Mouse (Mus musculus): ENCODE measurements around the gene Cpsf2.

The Cpsf2 gene

GRCm38 (mm10) chr12:102021923-102022322, 46.1 kb downstream of the Cpsf2 start:
- ChIA-PET POLR2A (interaction anchor here in 1 of 4 experiments (0.5 to 1.1 kb wide), 2 partner anchors 24 to 250 kb away, joined by 3 to 4 read pairs; no protein-coding TSS in a partner anchor), CTCF (interaction anchor here in 2 of 4 experiments (0.5 to 1.0 kb wide), 3 partner anchors 49 to 366 kb away, joined by 3 to 9 read pairs (median 3); no protein-coding TSS in a partner anchor)

GRCm38 (mm10) chr12:102029184-102029583, 53.4 kb downstream of the Cpsf2 start:
- POLR2A ChIA-PET = interaction anchor here in 1 of 4 experiments (0.6 to 1.1 kb wide), 3 partner anchors 9 to 521 kb away, joined by 3 to 4 read pairs (median 3); no protein-coding TSS in a partner anchor

GRCm38 (mm10) chr12:102029892-102030446, 54.2 kb downstream of the Cpsf2 start:
- ChIA-PET POLR2A (interaction anchor here in 1 of 4 experiments (0.8 kb wide), 1 partner anchor 9 kb away, joined by 3 read pairs; no protein-coding TSS in a partner anchor), CTCF (no interaction called here)

More at GRCm38 (mm10) chr12:102029184-102029583, 53.4 kb downstream of the Cpsf2 start:
- CTCF ChIA-PET = no interaction called here

GRCm38 (mm10) chr12:102034934-102035333, 59.1 kb downstream of the Cpsf2 start:
- CTCF ChIA-PET = interaction anchor here in 1 of 4 experiments (0.6 kb wide), 1 partner anchor 658 kb away, joined by 3 read pairs; no protein-coding TSS in a partner anchor

GRCm38 (mm10) chr12:102039861-102040260, 64.1 kb downstream of the Cpsf2 start:
- ChIA-PET POLR2A (interaction anchor here in 1 of 4 experiments (1.2 kb wide), 1 partner anchor 10 kb away, joined by 3 read pairs; no protein-coding TSS in a partner anchor), CTCF (no interaction called here)

More at GRCm38 (mm10) chr12:102034934-102035333, 59.1 kb downstream of the Cpsf2 start:
- POLR2A ChIA-PET = no interaction called here

GRCm38 (mm10) chr12:102041699-102042098, 65.9 kb downstream of the Cpsf2 start:
- ChIA-PET CTCF (interaction anchor here in 1 of 4 experiments (0.7 kb wide), 1 partner anchor 1046 kb away, joined by 4 read pairs; no protein-coding TSS in a partner anchor), POLR2A (no interaction called here)

GRCm38 (mm10) chr12:102042247-102042646, 66.5 kb downstream of the Cpsf2 start:
- ChIA-PET POLR2A (interaction anchor here in 1 of 4 experiments (0.6 kb wide), 1 partner anchor 13 kb away, joined by 3 read pairs; no protein-coding TSS in a partner anchor), CTCF (no interaction called here)

- CTCF ChIA-PET = no interaction called here
- POLR2A ChIA-PET = interaction anchor here in 1 of 4 experiments (0.6 kb wide), 1 partner anchor 86 kb away, joined by 3 read pairs; the partner anchor contains the start of gene Atxn3
Measured at GRCm38 (mm10) chr12:102043840-102044239, 68.1 kb downstream of the Cpsf2 start.

- ChIA-PET POLR2A (no interaction called here), CTCF (interaction anchor here in 2 of 4 experiments (1.0 to 1.6 kb wide), 3 partner anchors 128 to 333 kb away, joined by 3 to 11 read pairs (median 4); no protein-coding TSS in a partner anchor)
Measured at GRCm38 (mm10) chr12:102054155-102054554, 78.4 kb downstream of the Cpsf2 start.

- POLR2A ChIA-PET = no interaction called here
- CTCF ChIA-PET = no interaction called here
Measured at GRCm38 (mm10) chr12:102055758-102056157, 80.0 kb downstream of the Cpsf2 start.

Measured in embryonic stem cell, embryonic (primary cell).